Mouse (Mus musculus): Measurements from ENCODE around the gene Acoxl.

DNA sequence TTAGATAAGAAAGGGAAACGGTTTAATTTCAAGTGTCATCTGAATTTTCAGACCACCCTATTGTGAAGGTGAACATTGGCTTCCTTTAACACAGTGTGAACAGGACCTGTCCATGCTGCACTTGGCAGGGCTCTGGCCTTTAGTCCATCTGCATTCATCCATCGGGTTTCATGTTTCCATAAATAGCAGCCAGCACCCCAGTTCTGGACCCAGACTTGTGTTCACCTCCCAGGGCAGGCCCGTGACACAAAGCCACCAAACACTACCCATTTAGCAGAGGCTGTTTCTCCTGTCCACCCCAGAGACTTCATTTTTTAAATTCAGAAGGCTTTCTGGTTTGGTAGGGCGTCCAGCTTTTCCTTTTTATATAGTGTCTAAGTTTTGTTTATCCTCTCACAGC lies 92.9 kb downstream of the Acoxl start:
- no peak for TF ChIP-seq GATA1 (IDR thresholded peaks at IDR 0.05; ENCODE audit: borderline replicate concordance, low read length)
- no peak for TF ChIP-seq FLI1 (IDR thresholded peaks at IDR 0.05; ENCODE audit: low read length)

Data from megakaryocyte, embryonic 14.5 days (primary cell).